Mouse (Mus musculus): ENCODE data around the gene Atp13a4.

The Atp13a4 gene

DNA sequence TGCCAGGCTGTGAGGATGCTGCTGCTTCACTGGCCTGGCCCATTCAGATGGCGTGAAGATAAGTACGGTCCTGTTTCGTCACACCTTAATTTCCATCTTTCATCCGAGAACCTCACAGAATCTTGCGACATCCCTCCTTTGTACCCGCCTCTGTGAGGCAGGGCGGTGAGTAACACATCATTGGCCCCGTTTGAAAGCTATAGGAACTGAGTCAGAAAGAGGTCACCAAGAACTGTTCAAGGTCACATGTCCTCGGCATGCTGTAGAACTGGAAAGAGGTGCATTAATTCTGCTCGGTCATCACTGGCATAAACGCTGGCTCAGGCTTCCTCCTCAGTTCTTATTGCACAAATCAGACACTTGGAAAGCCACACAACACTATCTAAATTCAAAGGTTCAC is at the start of gene Atp13a4:
TSS of gene Atp13a4 (minus strand) at position 36 of the 400 bp plus-strand sequence.
- no peak for DNase-seq

DNA sequence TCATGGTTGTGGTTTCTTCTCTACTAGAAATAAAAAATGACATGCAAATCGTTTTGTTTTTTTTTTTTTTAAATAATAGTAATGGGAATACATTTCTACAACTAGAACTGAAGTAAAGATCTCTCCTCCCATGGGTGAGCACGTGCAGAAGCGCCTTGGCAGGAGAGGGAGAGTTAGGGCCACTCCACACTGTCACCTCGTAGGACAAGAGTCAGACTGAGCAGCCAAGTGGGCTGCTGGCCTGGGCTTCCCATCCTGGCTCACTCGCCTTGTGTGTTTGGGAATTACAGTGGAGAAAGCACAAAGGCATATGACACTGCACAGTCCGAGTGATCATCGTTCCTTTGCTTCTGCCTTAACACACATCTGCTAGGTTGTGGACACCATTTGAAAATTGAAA is 47.5 kb upstream of the Atp13a4 start:
- DNase-seq = no peak

DNA sequence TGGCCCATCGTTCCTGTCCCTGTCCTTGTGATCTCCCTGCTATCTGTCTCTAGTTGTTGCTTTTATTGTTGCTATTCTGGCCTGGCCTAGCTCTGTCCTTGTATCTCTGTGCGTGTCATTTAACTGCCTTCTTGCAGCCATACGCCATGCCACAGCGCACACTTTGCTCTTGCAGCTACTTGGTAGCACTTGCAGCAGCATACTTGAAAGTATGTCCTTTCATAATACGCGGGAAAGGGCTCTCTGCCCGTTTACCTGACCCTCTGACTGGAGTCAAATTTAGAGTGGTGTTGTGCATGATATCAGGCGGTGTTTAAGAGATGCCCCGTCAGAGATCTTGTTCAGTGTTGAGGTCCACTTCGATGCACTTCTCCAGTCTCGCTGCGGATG is 35.1 kb upstream of the Atp13a4 start:
- DNase-seq = no peak

DNA sequence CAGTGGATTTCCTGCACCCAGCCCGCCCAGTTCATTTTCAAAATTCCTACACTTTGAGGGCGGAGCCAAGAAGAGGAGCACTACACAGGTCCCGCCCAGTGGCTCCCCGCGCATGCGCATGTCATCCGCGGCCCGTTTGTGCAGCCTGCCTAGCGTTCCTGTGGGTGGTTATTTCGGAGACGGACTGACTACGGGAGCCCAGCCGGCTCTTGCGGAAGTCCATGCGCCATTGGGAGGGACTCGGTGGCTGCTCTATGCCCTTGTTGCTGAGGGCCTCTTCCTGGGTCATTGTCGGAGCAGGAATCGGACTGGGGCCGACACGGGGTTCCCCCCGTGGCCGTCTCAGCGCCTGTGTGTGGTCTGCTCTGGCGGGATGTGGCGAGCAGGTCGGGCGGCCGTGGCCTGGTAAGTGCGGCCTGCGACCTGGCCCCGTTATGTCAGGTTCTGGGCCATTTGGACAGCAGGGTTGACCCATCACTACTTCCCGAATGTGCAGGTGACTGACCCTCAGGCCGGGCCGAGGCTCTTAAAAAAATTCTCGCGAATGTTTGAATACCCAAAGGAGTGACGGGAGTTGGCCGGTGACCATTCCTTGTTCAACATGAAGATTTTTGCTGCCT is 34.6 kb upstream of the Atp13a4 start, which contains the start of gene Opa1:
TSS of gene Opa1 (plus strand) at position 168 of the 620 bp plus-strand sequence.
- DNase-seq = peak; percentile 97

DNA sequence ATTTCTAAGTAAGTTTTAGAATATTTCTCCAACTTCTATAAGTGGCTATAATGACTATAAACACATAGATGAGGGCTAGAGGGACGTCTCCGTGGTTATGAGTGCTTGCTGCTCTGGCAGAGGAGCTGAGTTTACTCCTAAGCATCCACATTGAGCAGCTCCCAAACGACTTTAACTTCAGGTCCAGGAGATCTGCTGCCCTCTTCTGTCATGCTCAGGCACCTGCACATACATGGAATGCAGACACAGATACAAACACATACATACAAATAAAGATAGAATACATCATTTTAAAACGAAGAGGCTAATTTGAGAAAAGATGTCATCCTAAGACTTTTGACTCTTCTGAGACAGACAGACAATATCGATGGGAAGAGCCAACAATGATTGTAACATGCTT is 31.0 kb upstream of the Atp13a4 start:
- no peak for DNase-seq

DNA sequence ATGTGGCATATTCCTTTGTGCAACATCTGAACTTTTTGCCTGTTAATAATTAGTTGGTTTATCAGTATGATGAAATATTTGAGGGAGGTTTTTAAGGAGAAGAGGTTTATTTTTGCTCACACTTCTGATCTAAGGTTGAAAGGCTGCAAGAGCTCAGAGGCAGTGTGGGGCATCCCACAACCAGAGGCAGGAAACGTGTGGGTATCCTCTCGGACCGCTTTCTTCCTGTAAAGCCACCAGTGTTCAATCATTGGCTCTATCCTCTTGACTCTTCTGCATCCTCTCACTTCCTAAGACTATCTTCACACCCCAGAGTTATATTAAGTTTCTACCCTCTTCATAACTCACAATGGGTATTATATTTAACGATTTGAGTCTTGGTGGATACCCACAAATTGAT is 29.3 kb upstream of the Atp13a4 start:
- no peak for DNase-seq

DNA sequence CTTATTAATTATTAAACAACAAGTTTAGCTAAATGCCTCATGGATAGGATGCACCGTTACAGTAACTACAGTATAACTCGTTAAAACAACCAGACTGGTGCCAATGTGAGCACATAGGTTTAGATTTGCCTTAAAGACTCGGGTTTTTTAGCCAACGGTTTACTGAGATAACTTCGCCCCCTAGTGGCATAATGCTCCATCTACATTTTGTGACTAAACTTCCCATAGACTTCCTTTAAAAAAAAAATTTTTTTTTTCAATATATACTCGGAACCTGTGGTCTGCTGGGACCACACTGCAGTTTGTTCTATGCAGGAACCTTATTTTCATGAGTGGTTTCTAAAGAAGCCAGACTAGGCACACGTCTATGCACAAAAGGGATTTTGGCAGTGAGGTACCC is 16.2 kb upstream of the Atp13a4 start:
- peak; percentile 36 for DNase-seq

DNA sequence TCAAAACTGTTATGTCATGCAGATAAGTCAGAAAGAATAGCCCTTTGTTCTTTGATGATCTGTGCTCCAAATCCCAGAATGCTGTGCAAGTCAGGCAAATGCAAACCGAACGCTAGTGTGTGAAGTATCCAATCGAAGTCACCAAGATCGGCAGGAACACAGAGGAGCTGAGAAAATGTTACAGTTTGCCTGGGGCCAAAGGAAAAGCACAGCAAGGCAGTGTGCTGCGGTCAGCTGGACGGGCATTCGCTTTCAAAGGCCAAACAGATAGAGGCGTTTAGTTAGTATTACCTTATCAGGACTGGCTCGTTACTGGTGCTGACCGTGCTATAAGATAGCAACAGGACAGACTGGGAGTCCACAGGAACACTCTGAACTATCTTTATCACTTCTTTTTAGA is 15.8 kb upstream of the Atp13a4 start:
- DNase-seq = peak; percentile 7

DNA sequence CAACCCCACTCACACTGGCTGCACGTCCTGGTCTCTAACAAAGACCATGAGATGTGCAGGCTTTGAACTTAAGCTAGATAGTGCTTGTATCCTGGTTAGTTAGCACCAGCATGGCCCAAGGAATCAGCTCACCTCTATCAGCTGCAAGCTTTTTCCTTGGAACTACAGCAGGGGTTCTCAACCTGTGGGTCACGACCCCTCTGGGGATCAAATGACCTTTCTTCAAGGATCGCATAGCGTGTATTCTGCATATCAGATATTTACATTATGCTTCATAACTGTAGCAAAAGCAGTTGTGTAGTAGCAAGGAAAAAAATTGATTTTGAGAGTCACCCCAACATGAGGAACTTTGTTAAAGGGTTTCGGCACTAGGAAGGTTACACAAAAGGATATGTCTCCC is 15.0 kb upstream of the Atp13a4 start:
- DNase-seq = no peak

DNA sequence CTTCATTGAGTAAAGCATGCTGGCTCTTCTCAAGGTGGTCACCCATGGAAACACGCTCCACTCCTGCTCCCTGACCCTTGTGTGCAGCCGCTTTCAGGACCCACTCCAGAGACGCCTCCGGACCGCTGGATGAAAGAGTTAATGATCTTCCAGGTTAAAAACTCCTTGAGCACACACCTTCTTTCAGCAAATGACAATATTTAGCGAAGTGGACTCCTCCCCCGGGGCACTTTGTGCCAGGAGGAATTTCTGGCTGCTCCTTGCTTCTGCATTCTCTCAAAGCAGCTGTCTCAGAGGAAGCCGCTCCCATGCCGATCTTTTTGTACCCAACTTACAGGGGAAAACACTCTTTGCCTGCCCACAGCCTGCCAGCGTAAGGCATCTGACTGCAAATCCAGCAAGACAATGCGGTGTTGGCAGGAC is 3.4 kb downstream of the Atp13a4 start:
- peak; percentile 4 for DNase-seq

DNA sequence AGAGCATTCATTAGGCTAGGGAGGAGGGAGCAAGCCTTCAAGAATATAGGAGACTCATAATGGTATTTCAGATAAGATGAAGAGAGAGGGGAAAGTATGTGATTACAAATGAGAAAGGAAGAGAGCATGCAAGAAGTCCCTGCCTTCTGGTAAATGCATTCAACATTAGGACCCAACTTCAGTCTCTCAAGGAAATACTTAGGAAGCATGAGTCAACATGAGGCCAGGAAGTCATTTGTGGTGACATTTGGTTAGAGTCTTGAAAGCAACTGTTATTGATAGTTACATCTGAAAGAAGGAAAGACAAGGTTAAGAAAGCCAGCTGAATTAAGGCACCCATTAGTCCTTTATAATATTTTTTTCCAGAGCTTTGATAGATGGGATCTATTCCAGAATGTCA is 4.8 kb downstream of the Atp13a4 start:
- DNase-seq = no peak

DNA sequence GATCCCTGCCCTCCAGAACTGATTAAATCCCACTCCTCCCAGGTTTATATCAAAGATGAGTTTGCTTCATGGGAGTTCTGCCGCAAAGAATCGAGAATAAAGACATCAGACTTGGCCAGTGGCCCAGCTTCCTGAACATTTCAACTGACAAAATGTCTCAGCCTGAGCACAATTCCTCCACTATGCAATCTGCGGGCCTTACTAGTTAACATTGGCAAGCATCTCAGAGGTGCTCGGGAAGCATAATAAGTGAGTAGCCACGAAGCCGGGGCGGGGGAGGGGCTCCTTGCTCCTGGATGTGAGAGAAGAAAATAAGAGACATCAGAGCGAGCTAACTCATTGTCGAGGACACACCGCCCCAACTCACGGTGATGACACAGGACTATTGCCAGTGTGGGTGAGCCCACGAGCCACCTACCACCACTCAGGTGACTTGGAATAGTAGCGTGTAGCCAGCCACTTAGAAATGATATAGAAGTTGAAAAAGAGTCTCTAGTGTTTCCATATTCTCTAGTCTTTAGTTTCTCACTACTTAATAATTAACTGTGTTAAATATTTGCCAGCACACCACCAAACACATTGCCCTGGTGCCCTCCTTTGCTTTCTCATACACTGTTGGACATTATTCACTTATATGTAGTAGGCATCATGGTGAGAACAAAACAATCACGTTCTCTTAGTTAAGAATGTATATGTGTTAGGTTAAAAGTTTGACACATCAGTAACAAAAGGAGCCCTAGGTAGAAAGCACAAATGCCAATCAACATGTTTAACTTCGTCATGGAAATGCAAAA is 8.1 kb downstream of the Atp13a4 start:
- peak; percentile 12 for DNase-seq

DNA sequence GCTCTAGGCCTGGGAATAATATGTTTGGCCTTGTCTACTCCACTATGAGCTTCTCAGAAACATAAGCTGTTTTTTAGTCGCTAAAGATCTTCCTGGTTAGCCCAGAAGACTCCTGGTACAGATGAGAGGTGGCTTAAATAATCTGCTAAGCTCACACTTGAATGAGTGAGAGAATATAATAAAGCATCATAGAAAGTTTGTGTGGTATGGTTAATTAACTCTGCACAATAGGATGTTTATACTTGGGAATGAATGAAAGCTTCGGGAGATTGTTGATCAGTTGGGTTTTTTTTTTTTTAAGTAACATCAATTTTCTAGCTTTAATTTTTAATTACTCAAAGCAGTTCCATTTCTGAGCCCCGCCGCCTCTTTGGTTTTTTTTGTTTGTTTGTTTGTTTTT is 8.8 kb downstream of the Atp13a4 start:
- no peak for DNase-seq

DNA sequence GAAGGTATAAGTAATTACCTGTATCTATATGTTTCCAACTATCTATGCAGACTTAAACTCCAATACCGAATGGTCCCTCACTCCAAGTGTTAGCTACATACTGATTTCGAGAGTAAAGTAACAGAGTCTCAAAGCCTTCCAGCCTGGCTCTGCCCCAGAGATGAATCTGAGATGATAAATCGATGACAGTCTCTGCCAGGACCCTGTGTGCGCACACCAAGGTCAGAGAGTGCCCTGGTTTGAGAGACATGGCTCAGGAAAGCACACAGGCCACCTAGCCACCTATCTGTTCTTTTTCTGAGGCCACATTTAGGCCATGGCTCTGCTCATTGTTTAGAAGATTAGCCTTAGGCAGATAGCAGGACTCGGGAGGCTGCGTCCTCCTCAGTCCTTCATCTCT is 11.0 kb downstream of the Atp13a4 start:
- no peak for DNase-seq

DNA sequence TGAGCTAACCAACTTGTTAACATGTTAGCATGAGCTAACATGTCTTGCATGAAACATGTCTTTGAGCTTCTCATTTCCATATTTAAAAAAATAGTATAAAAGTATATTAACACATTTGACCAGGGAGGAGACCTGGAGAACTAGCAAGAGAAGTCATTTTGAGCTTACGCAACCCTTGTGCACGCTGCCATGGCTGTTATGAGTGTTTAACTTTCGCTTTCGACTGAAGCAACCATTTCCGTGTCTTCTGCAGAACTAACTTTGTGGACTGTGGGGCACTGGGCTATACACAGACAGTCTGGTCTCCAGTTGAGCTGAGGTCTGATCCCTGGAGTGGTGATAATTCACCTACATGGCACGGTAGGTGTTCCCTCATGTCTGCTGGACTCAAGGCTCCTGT is 17.6 kb downstream of the Atp13a4 start:
- DNase-seq = no peak

DNA sequence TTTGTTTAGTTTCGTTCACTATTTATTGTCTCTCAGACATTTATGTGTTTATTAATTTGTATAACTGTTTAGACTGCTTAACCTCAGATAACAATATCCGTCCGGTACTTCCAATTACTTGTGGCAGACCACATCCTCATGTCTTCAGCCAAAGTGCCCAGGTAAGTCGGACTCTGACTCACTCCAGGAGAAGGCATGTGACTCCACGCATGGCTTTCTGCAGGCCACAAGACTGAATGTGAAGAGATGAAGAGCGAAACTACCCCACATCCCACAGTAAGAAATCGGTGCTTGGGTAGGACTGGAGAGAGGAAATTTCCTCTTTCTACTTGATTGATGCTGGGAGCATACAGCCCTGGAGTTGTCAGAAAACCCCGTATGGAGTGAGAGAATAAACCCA is 18.1 kb downstream of the Atp13a4 start:
- DNase-seq = no peak

DNA sequence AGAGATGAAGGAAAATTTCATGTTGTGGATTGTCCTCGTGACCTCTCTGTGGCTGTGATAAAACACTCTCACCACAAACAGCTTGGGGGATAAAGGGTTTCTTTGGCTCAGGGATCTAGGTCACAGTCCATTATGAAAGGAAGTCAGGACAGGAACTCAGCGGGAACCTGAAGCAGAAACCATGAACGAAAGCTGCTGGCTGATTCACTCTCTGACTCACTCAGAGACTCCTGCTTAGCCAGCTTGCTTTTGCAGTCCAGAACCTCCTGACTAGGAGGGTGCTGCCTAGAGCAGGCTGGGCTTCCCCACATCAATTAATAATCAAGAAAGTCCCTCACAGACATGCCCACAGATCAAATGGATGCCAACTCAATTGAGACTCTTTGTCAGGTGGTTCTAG is 32.2 kb downstream of the Atp13a4 start:
- DNase-seq = peak; percentile 34

DNA sequence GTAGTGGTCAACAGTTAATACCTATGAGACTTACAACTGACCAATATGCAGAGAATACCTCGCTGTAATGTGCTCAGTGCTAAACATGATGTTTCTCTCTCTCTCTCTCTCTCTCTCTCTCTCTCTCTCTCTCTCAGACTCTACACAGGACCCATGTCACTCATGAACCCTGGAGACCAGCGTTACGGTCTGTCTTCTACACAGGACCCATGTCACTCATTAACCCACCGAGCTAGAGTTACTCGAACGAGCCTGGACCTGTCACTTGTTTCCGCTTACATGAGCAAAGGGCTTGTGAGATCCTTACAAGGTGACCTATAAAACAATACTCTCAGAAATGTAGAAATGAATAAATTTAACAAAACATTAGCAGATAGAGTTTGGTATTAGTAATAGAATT is 33.9 kb downstream of the Atp13a4 start:
- no peak for DNase-seq

DNA sequence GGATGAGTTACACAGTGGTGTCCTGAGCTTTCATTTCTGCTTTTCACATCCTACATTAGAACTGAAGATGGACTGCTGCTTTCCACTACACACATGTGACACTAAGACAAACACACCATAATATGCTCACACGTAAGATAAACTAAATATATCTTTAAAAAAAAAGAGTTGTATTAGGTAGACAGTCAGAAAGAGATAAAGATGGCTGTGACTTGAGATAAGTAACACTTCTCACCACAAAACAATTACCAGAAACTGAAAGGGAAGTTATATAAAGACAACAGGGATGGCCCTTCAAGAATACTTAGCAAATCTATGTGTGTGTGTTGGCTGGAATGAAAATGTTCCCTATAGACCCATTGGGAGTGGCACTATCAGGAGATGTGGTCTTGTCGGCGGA is 34.8 kb downstream of the Atp13a4 start:
- DNase-seq = no peak

DNA sequence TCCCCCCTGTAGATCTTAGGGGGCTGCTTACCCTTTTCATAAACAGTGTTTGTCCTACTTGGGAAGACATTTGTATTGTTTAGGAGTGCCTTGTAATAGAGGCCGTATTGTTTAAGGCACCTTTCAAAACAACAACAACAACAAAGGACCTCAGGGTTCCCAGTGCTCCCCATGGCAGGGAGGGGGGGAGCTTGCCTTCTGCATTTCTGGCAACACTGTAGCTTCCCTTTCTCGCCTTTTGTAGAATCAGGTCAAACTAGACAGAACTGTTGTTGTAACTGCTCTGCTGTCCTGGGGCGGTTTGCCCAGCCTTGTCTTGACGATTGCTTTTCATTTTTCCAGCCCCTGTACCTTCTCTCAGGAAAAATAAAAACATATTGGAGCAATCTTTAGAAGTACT is 40.0 kb downstream of the Atp13a4 start:
- peak; percentile 14 for DNase-seq

DNA sequence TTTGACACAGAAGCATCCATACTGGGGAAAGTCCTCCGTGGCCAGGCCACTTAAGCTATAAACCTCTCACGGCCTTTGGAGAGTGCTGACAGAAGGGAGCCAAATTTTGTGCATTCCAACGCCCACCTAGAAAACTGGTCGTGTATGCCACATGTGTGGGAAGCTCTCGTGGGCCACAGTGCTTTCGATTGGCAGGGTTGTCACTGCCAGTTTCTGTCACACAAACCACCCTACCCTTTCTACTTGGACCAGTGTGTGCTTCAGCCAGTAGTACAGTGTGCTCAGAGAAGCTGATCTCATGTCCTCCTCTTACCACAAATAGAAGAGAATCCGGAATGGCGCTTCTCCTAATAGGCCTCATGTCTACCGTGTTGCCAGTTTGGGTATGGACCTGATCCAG is 40.5 kb downstream of the Atp13a4 start:
- DNase-seq = no peak

DNA sequence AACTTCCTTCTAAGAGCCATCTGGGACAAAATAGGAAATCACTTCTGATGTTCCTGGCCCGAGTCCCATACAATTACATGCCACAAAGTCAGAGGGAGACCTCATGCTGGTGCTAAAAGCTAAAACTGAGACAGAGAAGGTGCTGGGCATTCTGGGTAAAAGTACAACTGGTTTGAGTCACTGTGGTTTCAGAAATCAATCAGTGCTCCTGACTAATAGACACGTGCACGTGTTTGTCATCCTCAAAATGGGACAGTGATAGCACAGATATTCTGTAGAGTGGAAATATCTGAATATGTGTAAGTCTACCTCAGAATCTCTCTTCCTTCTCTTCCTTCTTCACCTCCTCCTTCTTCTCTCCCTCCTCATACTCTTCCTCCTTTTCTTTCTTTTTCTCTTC is 53.6 kb downstream of the Atp13a4 start:
- DNase-seq = no peak

DNA sequence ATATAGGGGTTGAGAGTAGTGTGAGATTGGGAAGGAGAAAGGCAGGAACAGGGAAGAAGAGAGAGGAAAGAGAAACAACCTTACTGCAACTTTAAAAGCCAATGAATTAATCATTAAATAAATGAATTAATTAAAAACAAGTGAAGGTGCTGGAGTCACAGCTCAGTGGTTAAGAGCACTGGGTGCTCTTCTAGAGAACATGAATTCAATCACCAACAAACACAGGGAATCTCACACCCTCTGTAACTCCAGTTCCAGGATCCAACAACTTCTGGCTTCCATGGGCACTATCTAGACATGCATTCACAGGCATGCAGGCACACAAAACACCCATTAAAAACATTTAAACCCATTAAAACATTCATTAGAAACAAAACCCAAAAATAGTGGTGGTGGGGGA is 63.2 kb downstream of the Atp13a4 start:
- DNase-seq = no peak

DNA sequence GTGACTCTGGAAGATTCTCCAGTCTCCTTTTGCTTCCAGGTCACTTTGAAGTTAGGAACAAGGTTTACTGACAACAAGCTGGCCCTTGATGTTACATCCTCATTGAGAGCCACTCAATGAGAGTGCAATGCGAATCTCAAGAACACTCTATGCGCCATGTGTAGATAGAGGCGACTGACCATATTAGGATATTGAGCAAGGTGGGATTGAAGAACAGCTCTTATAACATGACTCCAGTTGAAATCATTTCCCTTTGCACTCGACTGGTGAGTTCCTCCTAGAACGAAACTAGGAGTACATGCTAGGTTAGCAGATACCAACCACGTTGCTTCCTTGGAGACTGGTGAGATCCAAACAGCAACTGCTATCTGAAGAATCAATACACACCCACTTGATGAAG is 64.3 kb downstream of the Atp13a4 start:
- no peak for DNase-seq

DNA sequence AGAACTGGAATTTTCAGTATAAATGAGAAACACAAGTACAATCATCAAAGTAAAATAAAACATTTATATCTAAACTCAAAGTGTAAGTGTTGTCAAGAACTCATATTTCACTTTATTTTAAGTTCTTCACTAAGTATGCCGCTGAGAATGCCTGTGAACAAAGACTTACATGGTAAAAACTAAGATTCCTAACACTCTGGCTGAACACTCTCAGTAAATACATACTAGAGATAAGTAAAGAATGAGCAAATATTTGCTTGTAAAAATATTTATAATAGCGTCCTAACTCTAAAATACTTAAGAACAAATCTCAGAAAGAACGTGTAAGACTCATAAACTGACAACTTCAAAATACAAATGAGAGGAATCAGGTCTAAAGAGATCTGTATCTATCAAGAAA is 80.9 kb downstream of the Atp13a4 start:
- DNase-seq = no peak
